Mouse (Mus musculus): Measurements from ENCODE around the gene Mgarp.

Mgarp gene

GRCm38 (mm10) chr3:51358660-51359557 lies 37.6 kb downstream of the Mgarp start:
- no peak for TF ChIP-seq GATA4 (IDR thresholded peaks at IDR 0.05; ENCODE audit: insufficient replicate concordance, low read length)

DNA sequence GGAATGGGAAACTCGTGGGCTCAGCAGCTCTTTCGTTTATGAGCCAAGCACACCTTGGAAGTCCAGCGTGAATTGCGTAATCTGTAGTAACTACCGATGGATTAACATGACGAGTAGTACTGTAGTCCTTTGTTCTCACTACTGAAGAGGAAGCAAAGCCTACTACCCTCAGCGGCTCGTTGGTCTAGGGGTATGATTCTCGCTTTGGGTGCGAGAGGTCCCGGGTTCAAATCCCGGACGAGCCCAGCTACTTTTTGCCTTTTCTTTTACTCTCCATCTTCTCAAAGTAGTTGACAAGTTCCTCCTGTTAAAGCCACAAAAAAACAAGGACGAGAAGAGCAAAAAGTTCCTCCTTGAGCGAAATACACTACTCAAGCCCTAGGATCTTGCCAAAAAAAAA lies 38.4 kb downstream of the Mgarp start:
- no peak for TF ChIP-seq GATA4 (IDR thresholded peaks at IDR 0.05; ENCODE audit: insufficient replicate concordance, low read length)

DNA sequence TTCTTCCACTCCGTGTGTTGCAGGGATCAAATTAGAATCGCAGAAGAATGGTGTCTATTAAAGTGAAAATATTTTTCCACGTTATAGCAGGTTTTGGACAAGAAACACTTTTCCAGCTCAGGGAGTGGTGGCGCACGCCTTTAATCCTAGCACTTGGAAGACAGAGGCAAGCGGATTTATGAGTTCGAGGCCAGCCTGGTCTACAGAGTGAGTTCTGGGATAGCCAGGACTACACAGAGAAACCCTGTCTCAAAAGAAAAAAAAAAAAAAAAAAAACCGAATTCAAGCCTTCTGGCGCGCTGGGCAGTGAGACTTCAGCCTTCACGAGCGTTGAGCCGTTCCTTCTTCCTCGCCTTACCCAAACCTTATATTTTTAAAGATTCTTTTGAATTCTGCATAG lies 38.9 kb downstream of the Mgarp start:
- TF ChIP-seq GATA4 (IDR thresholded peaks at IDR 0.05; ENCODE audit: insufficient replicate concordance, low read length) = no peak

DNA sequence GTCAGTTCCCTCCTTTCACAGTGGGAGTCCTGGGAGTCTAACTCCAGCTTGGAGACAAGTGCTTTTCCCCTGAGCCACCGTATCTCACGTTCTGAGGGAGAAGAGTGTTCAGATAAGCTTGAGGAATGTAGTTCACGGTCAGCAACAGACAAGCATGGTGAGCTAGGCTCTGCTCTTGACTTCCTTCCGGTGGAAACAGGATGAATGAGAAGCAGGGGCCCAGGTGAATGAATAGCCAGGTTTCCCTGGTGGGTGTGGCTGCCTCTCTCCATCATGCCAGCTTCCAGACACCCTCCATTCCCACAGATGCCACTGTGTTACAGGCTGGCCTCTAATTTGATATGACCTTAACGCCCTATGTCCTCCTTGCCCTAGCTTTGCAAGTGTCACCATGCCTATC lies 39.5 kb downstream of the Mgarp start:
- TF ChIP-seq GATA4 (IDR thresholded peaks at IDR 0.05; ENCODE audit: insufficient replicate concordance, low read length) = no peak

DNA sequence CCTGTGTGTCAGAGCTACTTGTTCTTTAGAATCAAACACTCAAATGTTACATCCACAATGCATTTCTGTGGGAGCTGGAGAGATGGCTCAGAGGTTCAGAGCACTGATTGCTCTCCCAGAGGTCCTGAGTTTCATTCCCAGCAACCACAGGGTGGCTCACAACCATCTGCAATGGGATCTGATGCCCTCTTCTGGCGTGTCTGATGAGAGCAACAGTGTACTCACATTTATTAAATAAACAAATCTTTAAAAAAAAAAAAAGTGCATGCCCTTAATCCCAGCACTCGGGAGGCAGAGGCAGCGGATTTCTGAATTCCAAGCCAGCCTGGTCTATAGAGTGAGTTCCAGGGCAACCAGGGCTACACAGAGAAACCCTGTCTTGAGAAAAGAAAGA lies 42.5 kb downstream of the Mgarp start:
- TF ChIP-seq GATA4 (IDR thresholded peaks at IDR 0.05; ENCODE audit: insufficient replicate concordance, low read length) = no peak

GRCm38 (mm10) chr3:51353325-51354033 lies 43.1 kb downstream of the Mgarp start:
- TF ChIP-seq GATA4 (IDR thresholded peaks at IDR 0.05; ENCODE audit: insufficient replicate concordance, low read length) = no peak

DNA sequence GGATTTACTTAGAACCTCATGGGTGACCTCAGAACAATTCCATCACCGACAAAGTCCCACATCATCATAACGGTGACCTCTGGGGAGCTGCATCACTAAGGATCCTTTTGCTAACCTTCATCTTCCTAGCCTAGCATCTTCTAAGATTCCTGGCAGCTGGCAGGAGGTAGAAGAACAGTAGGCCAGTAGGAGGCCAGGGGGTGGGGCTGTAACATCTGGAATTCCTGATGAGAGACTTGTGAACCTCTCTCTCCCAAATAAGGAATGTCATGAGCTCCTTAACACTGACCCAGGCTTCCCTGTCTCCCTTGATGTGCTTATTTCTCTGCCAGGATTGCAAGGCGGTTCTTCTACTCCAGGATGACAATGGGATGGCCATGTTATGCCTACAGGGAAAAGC lies 45.7 kb downstream of the Mgarp start:
- TF ChIP-seq GATA4 (IDR thresholded peaks at IDR 0.05; ENCODE audit: insufficient replicate concordance, low read length) = no peak

GRCm38 (mm10) chr3:51348646-51349238 lies 47.8 kb downstream of the Mgarp start:
- TF ChIP-seq GATA4 (IDR thresholded peaks at IDR 0.05; ENCODE audit: insufficient replicate concordance, low read length) = peak; percentile 79

DNA sequence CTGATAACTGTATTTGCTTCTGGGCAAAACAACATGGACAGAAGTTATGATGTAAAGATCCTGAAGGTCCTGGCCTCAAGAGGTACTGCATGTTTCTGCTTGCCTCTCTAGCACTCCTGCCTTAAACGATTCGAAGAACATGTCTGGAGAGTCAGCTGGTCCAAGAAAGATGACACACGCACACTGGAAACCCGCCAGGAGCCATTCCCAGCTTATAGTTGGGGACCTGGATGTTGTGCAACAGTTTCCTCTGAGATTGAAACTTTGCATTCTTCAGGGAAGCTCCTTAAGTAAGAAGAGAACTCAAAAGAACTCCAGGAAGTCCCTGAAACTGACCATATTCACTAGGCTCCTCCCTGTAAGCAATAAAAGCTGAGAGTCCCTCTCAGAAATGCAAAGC lies 53.3 kb downstream of the Mgarp start:
- no peak for TF ChIP-seq GATA4 (IDR thresholded peaks at IDR 0.05; ENCODE audit: insufficient replicate concordance, low read length)

DNA sequence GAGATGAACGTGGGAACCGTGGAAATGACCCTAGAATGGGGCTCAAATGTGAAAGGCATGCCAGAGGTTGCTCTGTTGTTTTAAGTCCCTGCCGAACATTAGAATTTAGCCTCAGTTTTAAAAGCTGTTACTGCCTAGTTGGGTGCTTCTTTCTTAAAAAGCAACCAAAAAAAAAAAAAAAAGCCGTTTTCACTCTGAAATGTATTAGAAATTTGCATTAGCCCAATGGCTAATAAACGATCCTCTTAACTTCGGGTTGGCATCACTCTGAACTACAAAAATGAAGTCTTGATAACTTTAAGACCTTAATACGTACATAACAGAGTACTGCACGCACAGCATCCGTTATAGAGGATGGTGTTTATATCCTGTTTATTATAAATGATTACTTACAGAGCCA lies 54.4 kb downstream of the Mgarp start:
- no peak for TF ChIP-seq GATA4 (IDR thresholded peaks at IDR 0.05; ENCODE audit: insufficient replicate concordance, low read length)

DNA sequence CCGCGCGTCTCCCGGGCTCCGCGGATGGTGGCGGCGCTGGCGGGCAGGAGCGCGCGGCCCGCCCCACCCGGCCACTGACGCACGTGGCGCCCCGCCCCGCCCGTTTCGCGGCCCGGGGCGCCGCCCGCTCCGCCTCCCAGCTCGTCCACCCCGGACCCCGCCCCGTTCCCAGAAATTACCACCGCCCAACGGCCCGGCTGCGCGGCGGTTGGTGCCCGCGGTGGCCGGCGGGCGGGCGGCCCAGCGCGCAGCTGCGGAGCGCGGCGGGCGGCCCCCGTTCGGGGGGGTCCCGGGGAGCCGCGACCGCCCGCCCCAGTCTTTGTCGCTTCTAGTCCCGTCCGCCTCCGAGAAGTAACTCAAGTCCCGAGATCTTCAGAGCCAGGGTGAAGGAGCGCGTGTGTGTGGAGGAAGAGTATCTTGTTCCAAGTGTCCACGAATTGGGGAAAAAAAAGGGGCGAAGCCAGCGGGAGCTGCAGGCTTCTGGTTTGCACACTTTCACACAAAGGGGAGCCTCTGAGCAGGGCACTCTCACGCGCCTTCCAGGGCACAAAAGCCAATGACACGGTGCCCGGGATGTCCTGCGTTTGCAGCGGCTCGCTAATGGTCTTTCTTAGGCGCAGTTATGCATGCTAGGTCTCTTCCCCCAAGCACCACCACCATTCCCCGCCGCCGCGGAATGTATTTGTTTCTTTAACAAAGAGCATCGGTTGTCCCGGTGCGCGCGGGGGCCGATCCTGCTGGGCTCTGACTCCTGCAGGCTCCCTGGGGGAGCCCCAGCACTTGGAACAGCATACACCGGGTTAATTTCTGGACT lies 55.1 kb downstream of the Mgarp start:
- TF ChIP-seq GATA4 (IDR thresholded peaks at IDR 0.05; ENCODE audit: insufficient replicate concordance, low read length) = no peak

- TF ChIP-seq GATA4 (IDR thresholded peaks at IDR 0.05; ENCODE audit: insufficient replicate concordance, low read length) = no peak
These were observed 55.8 kb downstream of the Mgarp start, which contains the start of gene Elf2 for GRCm38 (mm10) chr3:51340552-51341267. Gene Elf2 (minus strand): TSS chr3:51340663.

DNA sequence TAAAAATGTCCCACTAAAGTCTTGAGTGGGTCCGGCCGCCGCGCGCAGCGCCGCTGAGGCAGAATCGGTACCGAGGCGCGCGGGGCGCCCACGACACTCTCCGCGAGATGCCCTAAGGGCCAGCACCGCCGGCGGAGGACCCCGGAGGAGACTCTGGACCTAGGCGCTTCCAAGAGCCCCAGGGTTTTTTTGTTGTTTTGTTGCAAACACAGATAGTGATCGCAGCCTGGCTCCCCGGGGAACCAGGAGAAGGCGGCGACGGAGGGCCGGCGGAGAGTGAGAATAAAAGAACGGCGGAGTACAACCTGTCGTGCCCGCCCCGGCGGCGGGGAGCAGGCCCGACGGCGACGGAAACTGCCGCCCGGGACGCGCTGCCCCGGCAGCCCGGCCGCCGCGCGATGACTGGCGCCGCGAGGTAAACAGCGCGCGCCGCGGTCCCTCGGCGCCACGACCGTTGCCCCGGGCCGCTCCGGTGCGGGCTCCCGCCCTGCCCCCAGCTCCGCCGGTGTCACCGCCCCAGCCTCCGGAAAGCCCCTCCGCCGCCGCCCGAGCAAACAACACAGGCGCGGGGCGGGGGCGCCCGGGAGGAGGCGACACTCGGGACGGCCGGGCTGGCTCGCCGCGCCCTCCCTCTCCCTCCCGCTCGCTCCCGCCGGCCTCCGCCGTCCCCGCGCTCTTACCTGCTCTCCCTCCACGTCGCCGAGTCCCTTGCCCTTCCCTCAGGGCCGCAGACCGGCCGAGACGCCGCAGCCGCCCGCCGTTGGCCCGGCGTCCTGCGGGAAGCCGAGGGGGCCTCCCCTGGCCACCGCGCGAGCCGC lies 56.6 kb downstream of the Mgarp start:
- no peak for TF ChIP-seq GATA4 (IDR thresholded peaks at IDR 0.05; ENCODE audit: insufficient replicate concordance, low read length)

DNA sequence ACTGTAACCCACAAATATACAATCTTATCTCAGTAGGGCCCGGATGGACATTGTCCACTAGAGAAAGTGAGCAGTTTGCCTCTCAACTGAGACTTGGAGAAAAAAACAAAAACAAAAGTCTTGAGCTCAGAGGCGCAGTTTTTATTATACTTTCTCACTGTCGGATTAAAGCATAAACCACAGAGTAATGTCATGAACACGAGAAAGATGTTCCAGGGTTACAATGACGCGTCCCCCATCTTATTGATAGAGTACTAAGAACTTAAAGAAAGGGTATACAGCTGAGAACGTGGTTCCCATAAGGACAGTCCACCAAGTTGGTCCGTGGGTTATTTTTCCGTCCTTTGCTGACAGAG lies 57.2 kb downstream of the Mgarp start:
- no peak for TF ChIP-seq GATA4 (IDR thresholded peaks at IDR 0.05; ENCODE audit: insufficient replicate concordance, low read length)

Data from liver, adult (tissue).